Mouse (Mus musculus) 416B (cell line): Measurements from ENCODE around the gene Fam122a.
A peak's percentile ranks its signal among the peaks of the same experiment; 100 is the strongest.

Experiments
- DNase-seq: peaks from one replicate; pipeline ENCODE4 v3.0.0; 2011; ENCODE audit warnings: low read depth

The Fam122a gene

GRCm38 (mm10) chr19:24476929-24477882, at the start of gene Fam122a:
TSS of gene Fam122a (minus strand) at chr19:24477356.
- peak; percentile 91 for DNase-seq

DNA sequence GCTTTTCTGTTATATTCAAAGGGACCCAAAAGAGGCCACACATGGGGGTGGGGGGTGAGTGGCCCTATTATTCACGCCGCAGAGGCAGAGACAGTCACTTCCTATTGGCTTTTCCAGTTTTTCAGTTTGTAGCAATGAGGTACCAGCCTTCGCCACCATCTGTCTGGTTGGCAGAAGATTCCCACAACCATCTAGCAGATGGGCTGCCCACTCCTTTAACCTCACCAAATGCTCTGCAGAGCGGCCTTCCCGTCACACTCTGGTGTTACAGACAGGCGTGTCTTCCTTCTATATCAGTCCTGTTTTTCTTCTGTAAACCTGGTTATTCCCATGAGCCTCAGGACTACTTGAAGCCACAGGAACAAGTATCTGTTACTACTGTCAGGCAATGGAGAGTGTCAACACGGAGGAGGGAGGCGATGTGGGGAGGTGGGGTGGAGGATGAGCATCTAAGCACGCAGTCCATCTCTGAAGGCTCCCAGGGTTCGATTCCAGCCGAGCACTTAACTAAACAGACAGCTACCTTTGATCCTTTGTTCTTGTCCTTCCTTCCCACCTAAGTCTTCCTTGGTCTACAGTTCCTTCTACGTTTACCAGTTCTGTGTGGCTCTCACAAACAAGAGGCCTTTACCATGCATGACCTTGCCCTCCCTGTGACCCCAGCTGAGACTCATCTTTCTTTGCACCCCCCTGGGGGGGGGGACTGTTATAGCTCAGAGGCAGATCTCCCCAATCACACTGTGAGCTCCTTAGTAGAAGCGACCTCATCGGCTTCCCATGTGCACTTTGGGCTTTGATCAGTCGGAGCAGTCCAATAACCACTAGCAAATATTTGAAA, 46.5 kb upstream of the Fam122a start:
- no peak for DNase-seq

GRCm38 (mm10) chr19:24521997-24522396, 44.8 kb upstream of the Fam122a start:
- no peak for DNase-seq

GRCm38 (mm10) chr19:24521146-24521545, 44.0 kb upstream of the Fam122a start:
- no peak for DNase-seq

- no peak for DNase-seq
Measured at GRCm38 (mm10) chr19:24519732-24520409, 42.7 kb upstream of the Fam122a start.

DNA sequence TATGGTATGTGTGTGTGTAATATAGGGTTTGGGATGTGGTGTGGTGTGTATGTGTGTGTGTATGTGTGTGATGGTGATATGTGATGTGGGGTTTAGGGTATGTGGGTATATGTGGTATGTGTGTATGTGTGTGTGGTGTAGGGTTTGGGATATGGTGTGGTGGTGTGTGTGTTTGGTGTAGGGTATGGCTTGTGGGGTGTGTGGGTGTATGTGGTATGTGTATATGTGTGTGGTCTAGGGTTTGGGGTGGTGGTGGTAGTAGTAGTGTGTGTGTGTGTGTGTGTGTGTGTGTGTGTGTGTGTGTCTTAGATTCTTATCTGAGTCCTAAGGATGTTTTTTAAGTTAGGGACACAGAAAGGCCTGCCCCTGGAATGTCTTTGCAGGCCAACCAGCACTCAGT, 41.2 kb upstream of the Fam122a start:
- DNase-seq: no peak

DNA sequence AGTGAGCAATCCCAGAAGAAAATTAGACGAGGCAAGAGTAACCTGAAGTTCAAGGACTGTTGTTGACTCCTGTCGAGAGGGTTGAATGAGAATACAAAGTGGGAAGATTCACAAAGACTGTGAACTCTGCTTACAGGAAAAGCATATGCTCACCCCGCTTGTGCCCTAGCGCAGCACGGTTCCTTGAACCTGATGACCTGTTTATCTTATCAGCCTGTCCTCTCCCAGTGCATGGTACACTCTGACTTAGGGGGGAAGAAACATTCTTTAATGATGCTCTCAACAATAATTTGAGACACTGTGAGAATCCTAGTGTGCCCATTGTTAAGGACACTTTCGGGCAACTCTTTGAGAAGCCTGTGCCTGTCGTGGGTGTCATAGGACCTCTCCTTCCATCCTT, 39.9 kb upstream of the Fam122a start:
- DNase-seq: no peak

DNA sequence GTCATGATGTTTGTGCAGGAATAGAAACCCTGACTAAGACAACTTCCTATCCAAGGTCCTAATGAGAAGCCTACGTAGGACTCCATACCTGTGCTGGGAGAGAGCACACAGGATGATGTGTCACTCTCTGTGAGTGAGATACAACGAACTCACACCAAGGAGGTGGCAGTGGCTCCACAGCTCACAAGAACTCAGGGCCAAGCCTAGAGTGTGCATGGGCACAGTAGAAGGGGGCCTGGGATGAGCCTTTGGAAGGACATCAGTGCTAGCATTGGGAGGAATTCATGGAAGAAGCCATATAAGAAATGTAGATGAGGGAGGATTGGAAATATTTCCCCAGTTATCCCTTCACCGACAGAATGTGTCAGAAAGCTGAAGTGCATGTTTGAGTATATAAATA, 38.8 kb upstream of the Fam122a start:
- no peak for DNase-seq

- no peak for DNase-seq
Measured at GRCm38 (mm10) chr19:24514661-24515642, 37.8 kb upstream of the Fam122a start.

DNA sequence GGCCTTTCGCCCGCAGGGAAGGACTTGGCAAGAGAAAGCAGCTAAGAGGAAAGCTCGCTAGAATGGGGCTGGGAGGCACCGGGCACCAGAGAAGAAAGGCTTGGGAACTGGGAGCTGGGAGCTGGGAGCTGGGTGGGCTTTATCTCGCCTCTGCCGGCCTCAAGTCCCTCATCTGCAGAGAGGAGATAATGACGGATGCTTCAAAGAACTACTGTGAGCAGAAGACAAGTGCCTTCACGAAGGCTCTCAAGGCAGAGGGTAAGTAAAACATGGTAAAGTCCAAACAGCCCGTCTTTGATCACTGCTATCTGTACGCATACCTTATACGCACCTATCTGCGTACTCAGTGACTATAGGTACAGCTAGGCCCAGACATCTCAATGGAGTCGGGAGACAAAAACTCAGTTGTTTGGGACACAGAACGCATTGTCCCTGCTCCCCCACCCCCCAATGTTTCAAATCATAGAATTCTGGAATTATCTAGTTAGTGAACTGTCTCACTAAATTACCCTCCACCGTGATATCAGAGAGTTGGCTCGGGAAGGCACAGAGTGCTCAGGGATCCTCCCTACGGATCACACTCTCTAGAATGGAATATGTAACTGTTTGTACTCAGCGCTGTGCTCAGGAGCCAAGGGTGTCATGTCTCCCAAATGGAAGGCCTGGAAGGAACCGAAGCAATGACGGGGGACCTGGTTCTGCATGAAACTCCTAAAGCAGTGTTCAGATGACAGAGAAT, 36.1 kb upstream of the Fam122a start:
- DNase-seq: no peak

DNA sequence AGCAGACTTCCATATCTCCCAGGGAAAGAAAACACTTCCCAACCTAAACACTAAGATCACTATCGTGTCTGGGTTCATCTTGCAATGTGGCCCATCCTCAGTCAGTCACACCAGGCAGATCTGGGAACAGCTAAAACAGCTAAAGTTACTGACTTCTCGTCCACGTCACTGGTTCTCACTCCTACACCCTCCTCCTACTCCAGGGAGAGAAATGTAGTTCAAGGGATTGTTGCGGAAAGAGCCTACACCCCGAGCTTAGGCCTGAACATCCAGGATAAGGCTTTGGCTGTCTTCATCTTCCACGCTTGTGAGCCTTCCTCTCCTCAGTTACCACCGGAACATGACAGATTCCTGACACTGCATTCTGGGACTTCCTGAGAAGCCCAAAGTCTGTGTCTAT, 34.8 kb upstream of the Fam122a start:
- DNase-seq: no peak

- DNase-seq: no peak
Measured at GRCm38 (mm10) chr19:24509391-24509790, 32.2 kb upstream of the Fam122a start.

DNA sequence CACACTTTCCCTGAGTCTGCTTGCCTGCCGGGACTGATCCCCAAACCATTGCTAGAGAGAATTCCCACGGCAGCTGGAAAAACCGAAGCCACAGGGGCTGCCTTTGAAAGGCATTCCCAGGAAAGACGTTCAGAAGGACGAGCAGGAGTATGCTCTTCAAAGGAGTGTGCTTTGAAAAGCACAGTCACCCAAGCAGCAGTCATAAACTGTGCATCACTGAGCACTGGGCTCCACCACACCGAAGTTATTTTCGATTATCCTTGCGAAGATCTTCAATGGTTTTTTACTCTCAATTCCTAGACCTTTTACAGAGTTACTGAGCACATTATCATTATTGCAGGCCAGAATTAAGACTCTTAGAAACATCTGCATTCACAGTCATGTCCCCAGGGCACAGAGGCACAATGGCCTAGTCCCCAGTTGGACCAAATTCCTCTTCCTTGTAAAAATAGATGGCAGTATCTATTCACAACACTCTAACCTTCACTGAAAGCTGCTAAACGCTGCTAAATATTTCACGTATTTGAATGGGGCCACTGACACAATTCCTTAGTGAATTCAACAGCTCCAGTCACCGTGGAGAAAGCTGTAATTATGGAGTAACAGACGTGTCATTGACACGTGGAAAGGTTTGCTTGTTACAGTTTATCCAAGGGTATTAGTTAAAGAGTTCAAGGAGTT, 31.1 kb upstream of the Fam122a start:
- DNase-seq: no peak

- no peak for DNase-seq
Measured at GRCm38 (mm10) chr19:24502736-24503421, 25.7 kb upstream of the Fam122a start.

DNA sequence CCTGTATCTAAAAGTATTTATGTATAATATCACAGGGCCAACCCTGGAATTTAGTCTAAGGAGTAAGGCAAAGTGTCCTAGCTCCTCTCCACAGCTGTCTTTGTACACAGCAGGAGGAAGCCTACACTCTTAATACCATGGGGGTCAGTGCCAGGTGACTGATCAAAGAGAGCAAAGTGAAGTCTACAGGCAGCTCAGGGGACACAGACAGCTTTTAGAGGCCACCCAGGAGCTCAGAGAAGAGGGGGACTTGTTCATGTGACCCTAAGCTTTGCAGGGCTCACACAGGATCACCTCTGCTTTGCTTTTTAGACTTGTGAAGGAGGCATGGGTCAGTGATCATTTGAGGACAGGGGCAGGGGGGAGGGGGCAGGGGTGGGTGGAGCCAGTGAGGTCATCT, 24.4 kb upstream of the Fam122a start:
- no peak for DNase-seq

DNA sequence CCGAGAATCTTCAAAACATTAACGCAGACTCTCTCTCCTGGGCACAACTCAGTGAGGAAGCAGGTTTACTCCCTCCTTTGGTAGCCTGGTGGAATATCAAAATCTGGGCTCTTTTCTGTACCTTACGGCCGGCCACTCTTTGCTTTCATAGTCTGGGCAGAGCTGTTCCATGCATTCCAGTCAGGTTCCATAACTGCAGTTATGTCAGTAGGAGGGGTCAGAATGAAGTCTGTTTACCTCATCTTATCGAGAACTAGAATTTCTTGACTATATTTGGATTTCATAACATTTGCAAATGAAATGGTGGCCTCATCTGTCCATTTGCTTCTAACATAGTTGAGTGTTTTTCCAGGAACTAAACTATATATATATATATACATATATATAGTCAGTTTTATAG, 23.3 kb upstream of the Fam122a start:
- no peak for DNase-seq

DNA sequence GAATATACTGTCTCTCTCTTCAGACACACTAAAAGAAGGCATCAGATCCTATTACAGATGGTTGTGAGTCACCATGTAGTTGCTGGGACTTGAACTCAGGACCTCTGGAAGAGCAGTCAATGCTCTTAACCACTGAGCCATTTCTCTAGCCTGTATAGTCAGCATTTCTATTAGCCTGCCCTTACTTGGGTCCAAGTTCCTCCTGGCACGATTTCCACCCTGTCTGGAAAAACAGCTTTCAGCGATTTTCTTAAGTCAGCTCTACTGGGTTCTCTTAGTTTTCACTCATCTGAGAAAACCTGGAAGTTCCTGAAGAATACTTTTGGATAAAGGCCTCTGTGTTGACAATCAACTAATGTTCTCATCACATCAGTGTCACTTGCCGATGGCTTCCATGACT, 22.1 kb upstream of the Fam122a start:
- DNase-seq: no peak

- DNase-seq: peak; percentile 24
Measured at GRCm38 (mm10) chr19:24493887-24494286, 16.7 kb upstream of the Fam122a start.

GRCm38 (mm10) chr19:24491824-24492223, 14.7 kb upstream of the Fam122a start:
- DNase-seq: no peak
